Mouse (Mus musculus): ENCODE data around the gene Uchl4.

DNA sequence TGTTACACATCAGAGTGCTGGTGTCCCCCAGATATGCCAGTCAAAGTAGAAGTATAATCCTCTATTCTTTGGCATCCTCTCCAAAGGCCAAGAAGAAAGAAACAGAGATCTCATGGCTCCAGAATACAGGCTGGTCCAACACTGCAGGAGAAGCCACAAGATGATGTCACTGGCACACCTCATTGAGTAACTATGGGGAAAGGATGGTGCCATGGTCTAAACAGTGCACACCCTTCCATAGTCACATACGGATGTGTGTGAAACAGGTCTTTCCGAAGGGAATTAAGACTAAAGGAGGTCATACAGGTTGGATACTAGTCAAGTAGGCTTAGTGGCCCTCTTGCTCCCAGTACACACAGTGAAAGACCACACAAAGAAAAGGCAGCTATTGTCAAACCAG is 18.4 kb upstream of the Uchl4 start:
- no peak for TF ChIP-seq CTCF (IDR thresholded peaks at IDR 0.05; ENCODE audit: control insufficient read depth, insufficient read depth, insufficient replicate concordance, low read depth, low read length)
- no peak for TF ChIP-seq POLR2A (IDR thresholded peaks at IDR 0.05; ENCODE audit: control insufficient read depth, low read depth, low read length)
